In the genomic region with DNA sequence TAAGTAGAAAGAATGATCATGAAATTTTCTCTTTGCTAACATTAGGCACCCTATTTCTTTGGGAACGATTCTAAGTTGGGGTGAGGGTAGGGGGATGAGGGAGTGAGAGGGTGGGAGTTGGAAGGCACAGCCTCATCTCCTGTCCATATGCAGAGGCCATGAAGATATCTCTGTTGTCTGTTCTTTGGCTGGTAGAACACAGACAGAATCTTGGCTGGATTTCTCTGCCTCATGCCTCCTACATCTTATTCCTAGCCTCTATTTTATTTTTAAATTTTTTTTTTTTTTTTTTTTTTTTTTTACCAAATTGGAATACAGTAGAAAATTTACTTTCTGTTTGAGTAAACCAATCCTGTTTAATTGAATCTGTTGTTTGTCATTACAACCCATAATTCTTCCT, we compare ENCODE assay signal across 24 mouse cellular contexts. TPM values are rescaled to one million over a fixed set of nuclear protein-coding genes. Genes with fewer than 3 reads are reported as not detected.
DNase-seq lines count a peak whose midpoint lies in the region; ATAC-seq and TF ChIP-seq lines count a peak whose summit lies in the region.
"Had no signal": no experiment of that assay in that cellular context is flagged by ENCODE, and none has a peak within 500 bp of the region (broad histone marks: within the 10 kb centered on the region; RNA-seq: fewer than 3 reads in every experiment).

No protein-coding gene starts in this region.

- TF ChIP-seq CTCF in heart, adult 2 months (IDR thresholded peaks at IDR 0.05): no peak
- no peak for TF ChIP-seq CTCF in olfactory bulb, adult 2 months (IDR thresholded peaks at IDR 0.05; ENCODE audit: insufficient read depth, low read depth, low read length)

- H3K36me3 ChIP-seq in forebrain, embryonic 15.5 days: no peaks in the 10 kb centered on the region
- H3K36me3 ChIP-seq in forebrain, embryonic 14.5 days (ENCODE audit: control insufficient read depth, insufficient read depth, low read length): no peaks in the 10 kb centered on the region
- H3K36me3 ChIP-seq in heart, adult 2 months (ENCODE audit: control insufficient read depth, insufficient read depth, low read length): peaks cover 6% of the 10 kb centered on the region
- H3K36me3 ChIP-seq in midbrain, embryonic 13.5 days: no peaks in the 10 kb centered on the region
- H3K36me3 ChIP-seq: embryonic facial prominence, embryonic 13.5 days; heart, embryonic 13.5 days; hindbrain, embryonic 10.5 days; intestine, embryonic 15.5 days had no signal

- no peak for TF ChIP-seq EP300 in heart, adult 2 months (IDR thresholded peaks at IDR 0.05; ENCODE audit: insufficient read depth, low read depth, low read length)

- H3K4me2 ChIP-seq in forebrain, embryonic 15.5 days (replicated peaks): no peak overlapping the region
- no peak overlapping the region for H3K4me2 ChIP-seq in forebrain, embryonic 14.5 days (ENCODE audit: low read length)
- no peak overlapping the region for H3K4me2 ChIP-seq in midbrain, embryonic 13.5 days (replicated peaks)
- H3K4me2 ChIP-seq: embryonic facial prominence, embryonic 13.5 days; forebrain, embryonic 13.5 days; hindbrain, embryonic 14.5 days; intestine, embryonic 15.5 days had no signal

- 61% methylated on average over 1 of the region's 1 CpGs for WGBS in forebrain, embryonic 15.5 days
- 54% methylated on average over 1 of the region's 1 CpGs for WGBS in forebrain, embryonic 14.5 days
- WGBS in heart, adult 2 months: 33% methylated on average over 1 of the region's 1 CpGs
- 32% methylated on average over 1 of the region's 1 CpGs for WGBS in olfactory bulb, adult 2 months
- 67% methylated on average over 1 of the region's 1 CpGs for WGBS in midbrain, embryonic 13.5 days

- no peaks in the 10 kb centered on the region for H3K27me3 ChIP-seq in forebrain, embryonic 15.5 days
- H3K27me3 ChIP-seq in forebrain, embryonic 14.5 days (replicated peaks; ENCODE audit: control insufficient read depth, insufficient read depth, low read length): no peaks in the 10 kb centered on the region
- H3K27me3 ChIP-seq in heart, adult 2 months (ENCODE audit: control insufficient read depth, insufficient read depth, low read length): no peaks in the 10 kb centered on the region
- no peaks in the 10 kb centered on the region for H3K27me3 ChIP-seq in midbrain, embryonic 13.5 days
- H3K27me3 ChIP-seq: embryonic facial prominence, embryonic 13.5 days; forebrain, embryonic 13.5 days; heart, embryonic 13.5 days; intestine, embryonic 15.5 days had no signal

- no peak for TF ChIP-seq POLR2A in heart, adult 2 months (IDR thresholded peaks at IDR 0.05; ENCODE audit: insufficient read depth, low read depth, low read length)
- no peak for TF ChIP-seq POLR2A in olfactory bulb, adult 2 months (IDR thresholded peaks at IDR 0.05; ENCODE audit: insufficient read depth, low read depth, low read length)

- no peaks in the 10 kb centered on the region for H3K9me3 ChIP-seq in forebrain, embryonic 15.5 days
- no peaks in the 10 kb centered on the region for H3K9me3 ChIP-seq in forebrain, embryonic 14.5 days (replicated peaks; ENCODE audit: control insufficient read depth, low read length)
- H3K9me3 ChIP-seq in midbrain, embryonic 13.5 days: no peaks in the 10 kb centered on the region
- H3K9me3 ChIP-seq: embryonic facial prominence, embryonic 13.5 days; forebrain, embryonic 13.5 days; heart, embryonic 13.5 days; hindbrain, embryonic 10.5 days; intestine, embryonic 15.5 days had no signal

- peaks cover 14% of the 10 kb centered on the region for H3K4me1 ChIP-seq in forebrain, embryonic 15.5 days
- H3K4me1 ChIP-seq in forebrain, embryonic 14.5 days (ENCODE audit: control insufficient read depth, insufficient read depth, low read length): peaks cover 6% of the 10 kb centered on the region
- H3K4me1 ChIP-seq in heart, adult 2 months (ENCODE audit: control insufficient read depth, insufficient read depth, low read length): peaks cover 10% of the 10 kb centered on the region
- H3K4me1 ChIP-seq in olfactory bulb, adult 2 months (ENCODE audit: control insufficient read depth, insufficient read depth, low read length): no peaks in the 10 kb centered on the region
- 0 out of 2 replicates have a peak, but pooled peaks cover 4% of the 10 kb centered on the region for H3K4me1 ChIP-seq in midbrain, embryonic 13.5 days (replicated peaks)
- H3K4me1 ChIP-seq: embryonic facial prominence, embryonic 13.5 days had no signal

- no peak overlapping the region for H3K4me3 ChIP-seq in forebrain, embryonic 15.5 days
- H3K4me3 ChIP-seq in forebrain, embryonic 14.5 days (ENCODE audit: low read depth, low read length): no peak overlapping the region
- no peak overlapping the region for H3K4me3 ChIP-seq in heart, adult 2 months
- H3K4me3 ChIP-seq in olfactory bulb, adult 2 months (ENCODE audit: insufficient read depth, low read depth, low read length): no peak overlapping the region
- H3K4me3 ChIP-seq in midbrain, embryonic 13.5 days (replicated peaks): no peak overlapping the region
- H3K4me3 ChIP-seq: embryonic facial prominence, embryonic 13.5 days; forebrain, embryonic 13.5 days; heart, embryonic 13.5 days; hindbrain, embryonic 10.5 days; intestine, embryonic 15.5 days had no signal

- no peak for DNase-seq in forebrain, embryonic 14.5 days (ENCODE audit: low spot score)
- DNase-seq in heart, adult 2 months: no peak
- DNase-seq in heart, postnatal 10 days: no peak
- DNase-seq in layer of hippocampus, adult 9-11 months: peak; percentile 11
- no peak for DNase-seq in layer of hippocampus, postnatal 10 days (ENCODE audit: low spot score in 2 of 2)
- DNase-seq: adrenal gland, postnatal 14 days; cerebellum, adult 8-10 months; cerebellum, postnatal 25 days; kidney, adult 18-20 months had no signal

- H3K79me2 ChIP-seq in heart, adult 2 months (replicated peaks; ENCODE audit: control insufficient read depth, insufficient read depth, low read length): no peaks in the 10 kb centered on the region

- intact Hi-C loops in heart, adult 2 months (cut with DNase I): loop anchor here (10.0 kb wide), 2 partner anchors 239 to 279 kb away; no protein-coding TSS in a partner anchor
- intact Hi-C loops in heart, postnatal 10 days (cut with DNase I): no loop called here

- H3K27ac ChIP-seq in forebrain, embryonic 15.5 days (replicated peaks): peak overlapping the region; percentile 74; the same call in 1 of the 2 replicates
- no peak overlapping the region for H3K27ac ChIP-seq in forebrain, embryonic 14.5 days (ENCODE audit: low read depth, low read length)
- peak overlapping the region; percentile 88 for H3K27ac ChIP-seq in heart, adult 2 months
- peak overlapping the region; percentile 73; the same call in 1 of the 2 replicates for H3K27ac ChIP-seq in olfactory bulb, adult 2 months (ENCODE audit: insufficient read depth, low read depth, low read length)
- no peak overlapping the region for H3K27ac ChIP-seq in midbrain, embryonic 13.5 days
- H3K27ac ChIP-seq: embryonic facial prominence, embryonic 13.5 days had no signal

- no peak overlapping the region for H3K9ac ChIP-seq in forebrain, embryonic 15.5 days (replicated peaks)
- H3K9ac ChIP-seq in forebrain, embryonic 14.5 days (ENCODE audit: low read length): no peak overlapping the region
- H3K9ac ChIP-seq in heart, adult 2 months (ENCODE audit: low read depth, low read length): no peak overlapping the region
- no peak overlapping the region for H3K9ac ChIP-seq in midbrain, embryonic 13.5 days (replicated peaks)
- H3K9ac ChIP-seq: embryonic facial prominence, embryonic 13.5 days; forebrain, embryonic 13.5 days; hindbrain, embryonic 14.5 days; intestine, embryonic 15.5 days had no signal

- ATAC-seq in forebrain, embryonic 15.5 days (replicated peaks): no peak
- ATAC-seq in forebrain, embryonic 14.5 days: no peak
- no peak for ATAC-seq in midbrain, embryonic 13.5 days
- ATAC-seq: intestine, embryonic 15.5 days had no signal

RNA-seq across cellular contexts. Expression of a gene that starts 53.7 kb away (rescaled TPM):
- not detected in 2 replicates for polyA plus RNA-seq in forebrain, embryonic 15.5 days (2015; fragmentation: Nextera tagmentation; extraction: Ambion mirVana)
- not detected in 2 replicates for polyA plus RNA-seq in forebrain, embryonic 14.5 days (2014; fragmentation: Nextera tagmentation; extraction: Ambion mirVana)
- not detected for total RNA-seq in heart, adult 2 months (2021)
- polyA plus RNA-seq in heart, adult 2 months (2012; rRNA removed): not detected in 2 replicates
- total RNA-seq in heart, postnatal 10 days (2021): not detected
- total RNA-seq in layer of hippocampus, postnatal 10 days (2021): not detected
- polyA plus RNA-seq in olfactory bulb, adult 2 months (2012; ENCODE audit: insufficient read depth, insufficient read length, low replicate concordance, missing spikeins): not detected in 2 replicates
- polyA plus RNA-seq in midbrain, embryonic 13.5 days (2015; fragmentation: Nextera tagmentation; extraction: Ambion mirVana): not detected in 2 replicates
- total RNA-seq: adrenal gland, postnatal 14 days; gastrocnemius, adult 8-10 months; gastrocnemius, postnatal 4 days; heart, adult 18-20 months; heart, postnatal 25 days; MEL had no signal
- polyA plus RNA-seq: C2C12; embryonic facial prominence, embryonic 13.5 days; forebrain, embryonic 13.5 days; heart, embryonic 13.5 days; hindbrain, embryonic 10.5 days; hindbrain, embryonic 14.5 days; intestine, embryonic 15.5 days had no signal

Comparison
In these comparisons a context has a peak if more than half of its experiments do, and no peak if none do; other contexts are left out.
1. H3K27ac ChIP-seq: peak in forebrain, embryonic 15.5 days (single experiment), heart, adult 2 months (single experiment) and olfactory bulb, adult 2 months (single experiment); none in forebrain, embryonic 14.5 days (single experiment) and midbrain, embryonic 13.5 days (single experiment).